Mouse (Mus musculus): ENCODE measurements around the gene B3galt2. TPM values are rescaled to one million over a fixed set of nuclear protein-coding genes. Genes with fewer than 3 reads are reported as not detected.

Gene B3galt2
- polyA plus RNA-seq, 1 experiment from 2014 or later = 0.88 TPM

Other genes with a start within 250 kb of the B3galt2 start
- gene Cdc73, start 62.2 kb downstream of the B3galt2 start, polyA plus RNA-seq (2015; fragmentation: Nextera tagmentation; extraction: Ambion mirVana) = 25.5 and 27.3 TPM in 2 replicates
- gene Glrx2, start 75.7 kb downstream of the B3galt2 start, polyA plus RNA-seq (2015; fragmentation: Nextera tagmentation; extraction: Ambion mirVana) = 103 and 118 TPM in 2 replicates
- gene Trove2, start 136.4 kb downstream of the B3galt2 start, polyA plus RNA-seq (2015; fragmentation: Nextera tagmentation; extraction: Ambion mirVana) = 26.1 and 28.6 TPM in 2 replicates
- 87.8 and 91.3 TPM in 2 replicates for gene Uchl5, start 136.6 kb downstream of the B3galt2 start, polyA plus RNA-seq (2015; fragmentation: Nextera tagmentation; extraction: Ambion mirVana)

All from limb, embryonic 13.5 days (tissue).